In the genomic region with DNA sequence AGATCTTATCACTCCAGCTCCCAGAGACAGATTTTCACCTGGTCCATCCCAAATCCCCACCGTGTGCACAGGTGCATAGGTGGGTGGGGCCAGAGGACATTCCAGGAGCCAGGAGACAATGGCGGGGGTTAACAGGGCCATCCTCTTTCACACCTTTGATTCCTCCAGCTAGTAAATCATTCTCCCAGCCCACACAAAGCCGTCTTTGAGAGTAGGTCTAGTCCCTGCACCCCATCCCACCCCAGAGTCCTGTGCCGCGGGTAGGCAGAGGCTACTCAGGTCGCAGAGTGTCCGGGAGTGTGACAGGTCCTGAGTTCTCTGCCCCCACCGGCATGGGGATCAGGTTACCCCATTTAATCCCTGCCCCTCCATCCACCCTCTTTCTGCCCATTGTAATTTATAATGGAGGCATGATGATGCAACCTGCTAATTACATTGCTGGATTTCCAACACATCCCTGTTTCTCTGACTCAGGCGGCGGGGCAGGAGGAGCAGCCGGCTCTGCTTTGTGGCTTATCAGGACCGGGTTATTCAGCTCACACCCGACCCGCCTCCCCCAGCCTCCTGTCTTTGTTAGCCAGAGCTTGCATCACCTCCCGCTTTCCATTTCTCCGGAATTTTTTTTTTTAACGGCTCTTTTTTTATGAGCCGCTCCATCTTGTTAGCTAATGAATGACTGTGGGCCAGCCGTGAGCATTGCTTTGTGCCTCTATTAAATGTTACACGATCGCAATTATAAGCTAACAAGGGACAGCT, we compare ENCODE assay signal across 8 mouse cellular contexts.
DNase-seq lines count a peak whose midpoint lies in the region; ATAC-seq lines count a peak whose summit lies in the region.

No protein-coding gene starts in this region.

- 3% methylated on average over 21 of the region's 21 CpGs for WGBS in forebrain, embryonic 10.5 days
- WGBS in hindbrain, embryonic 16.5 days: 4% methylated on average over 21 of the region's 21 CpGs
- 6% methylated on average over 21 of the region's 21 CpGs for WGBS in lung, embryonic 15.5 days

- no peaks in the 10 kb centered on the region for H3K36me3 ChIP-seq in forebrain, embryonic 10.5 days (replicated peaks)
- no peaks in the 10 kb centered on the region for H3K36me3 ChIP-seq in hindbrain, embryonic 16.5 days (ENCODE audit: control insufficient read depth, insufficient read depth, low read length)
- no peaks in the 10 kb centered on the region for H3K36me3 ChIP-seq in lung, embryonic 15.5 days

- peaks cover 8% of the 10 kb centered on the region; the same call in 1 of the 2 replicates for H3K9me3 ChIP-seq in forebrain, embryonic 10.5 days
- no peaks in the 10 kb centered on the region; the same call in 1 of the 2 replicates for H3K9me3 ChIP-seq in hindbrain, embryonic 16.5 days (ENCODE audit: control insufficient read depth, low read length)
- peaks cover under 1% of the 10 kb centered on the region; the same call in 1 of the 2 replicates for H3K9me3 ChIP-seq in lung, embryonic 15.5 days

- peak; percentile 66 for DNase-seq in adrenal gland, postnatal 14 days
- DNase-seq in adrenal gland, adult 18-20 months (ENCODE audit: low spot score in 2 of 2): no peak
- peak; percentile 79 for DNase-seq in forebrain, embryonic 10.5 days (ENCODE audit: extremely low spot score, low spot score)
- peak; percentile 37 for DNase-seq in right cerebral cortex, postnatal 14 days
- no peak for DNase-seq in cerebellum, adult 9-11 months

- H3K4me2 ChIP-seq in hindbrain, embryonic 16.5 days (ENCODE audit: low read length): peak overlapping the region; percentile 45
- peak overlapping the region; percentile 29 for H3K4me2 ChIP-seq in lung, embryonic 15.5 days

- peak; percentile 62 for ATAC-seq in hindbrain, embryonic 16.5 days
- ATAC-seq in lung, embryonic 15.5 days (ENCODE audit: borderline replicate concordance, extremely low read depth, low FRiP score, low TSS enrichment): peak; percentile 28; the same call in 1 of the 2 replicates
- ATAC-seq in activated CD4-positive, CD25-positive, alpha-beta regulatory T cell, adult 4 months: no peak

- H3K27ac ChIP-seq in forebrain, embryonic 10.5 days: peak overlapping the region; percentile 88
- 0 out of 2 replicates have a peak overlapping the region, but pooled peaks have one; percentile 46 for H3K27ac ChIP-seq in hindbrain, embryonic 16.5 days (ENCODE audit: low read depth, low read length)
- peak overlapping the region; percentile 62 for H3K27ac ChIP-seq in lung, embryonic 15.5 days

- H3K4me3 ChIP-seq in forebrain, embryonic 10.5 days: peak overlapping the region; percentile 37
- no peak overlapping the region for H3K4me3 ChIP-seq in hindbrain, embryonic 16.5 days (ENCODE audit: low read length)
- no peak overlapping the region for H3K4me3 ChIP-seq in lung, embryonic 15.5 days

- peak overlapping the region; percentile 41 for H3K9ac ChIP-seq in hindbrain, embryonic 16.5 days (ENCODE audit: low read depth, low read length)
- H3K9ac ChIP-seq in lung, embryonic 15.5 days: no peak overlapping the region

- peaks cover 67% of the 10 kb centered on the region for H3K4me1 ChIP-seq in forebrain, embryonic 10.5 days
- H3K4me1 ChIP-seq in hindbrain, embryonic 16.5 days (ENCODE audit: control insufficient read depth, insufficient read depth, low read depth, low read length): peaks cover 18% of the 10 kb centered on the region
- peaks cover 43% of the 10 kb centered on the region for H3K4me1 ChIP-seq in lung, embryonic 15.5 days

- H3K27me3 ChIP-seq in forebrain, embryonic 10.5 days (ENCODE audit: poor library complexity, severe bottlenecking): peaks cover 91% of the 10 kb centered on the region
- H3K27me3 ChIP-seq in hindbrain, embryonic 16.5 days (replicated peaks; ENCODE audit: control insufficient read depth, insufficient read depth, low read length): no peaks in the 10 kb centered on the region; the same call in 1 of the 2 replicates
- peaks cover 25% of the 10 kb centered on the region for H3K27me3 ChIP-seq in lung, embryonic 15.5 days

Comparison
In these comparisons a context has a peak if more than half of its experiments do, and no peak if none do; other contexts are left out.
1. DNase-seq: peak in adrenal gland, postnatal 14 days (single experiment), forebrain, embryonic 10.5 days (single experiment) and right cerebral cortex, postnatal 14 days (single experiment); none in adrenal gland, adult 18-20 months (0 of 2) and cerebellum, adult 9-11 months (single experiment).
2. Peak in every context shown above with its lines, with median percentiles within 50 percentile points of each other: H3K27ac ChIP-seq.